Mouse (Mus musculus): ENCODE results near the gene Tdrd6.

Tdrd6 gene
- long read RNA-seq, experiment 1 = 0 reads
- long read RNA-seq, experiment 2 = 0 reads

DNA sequence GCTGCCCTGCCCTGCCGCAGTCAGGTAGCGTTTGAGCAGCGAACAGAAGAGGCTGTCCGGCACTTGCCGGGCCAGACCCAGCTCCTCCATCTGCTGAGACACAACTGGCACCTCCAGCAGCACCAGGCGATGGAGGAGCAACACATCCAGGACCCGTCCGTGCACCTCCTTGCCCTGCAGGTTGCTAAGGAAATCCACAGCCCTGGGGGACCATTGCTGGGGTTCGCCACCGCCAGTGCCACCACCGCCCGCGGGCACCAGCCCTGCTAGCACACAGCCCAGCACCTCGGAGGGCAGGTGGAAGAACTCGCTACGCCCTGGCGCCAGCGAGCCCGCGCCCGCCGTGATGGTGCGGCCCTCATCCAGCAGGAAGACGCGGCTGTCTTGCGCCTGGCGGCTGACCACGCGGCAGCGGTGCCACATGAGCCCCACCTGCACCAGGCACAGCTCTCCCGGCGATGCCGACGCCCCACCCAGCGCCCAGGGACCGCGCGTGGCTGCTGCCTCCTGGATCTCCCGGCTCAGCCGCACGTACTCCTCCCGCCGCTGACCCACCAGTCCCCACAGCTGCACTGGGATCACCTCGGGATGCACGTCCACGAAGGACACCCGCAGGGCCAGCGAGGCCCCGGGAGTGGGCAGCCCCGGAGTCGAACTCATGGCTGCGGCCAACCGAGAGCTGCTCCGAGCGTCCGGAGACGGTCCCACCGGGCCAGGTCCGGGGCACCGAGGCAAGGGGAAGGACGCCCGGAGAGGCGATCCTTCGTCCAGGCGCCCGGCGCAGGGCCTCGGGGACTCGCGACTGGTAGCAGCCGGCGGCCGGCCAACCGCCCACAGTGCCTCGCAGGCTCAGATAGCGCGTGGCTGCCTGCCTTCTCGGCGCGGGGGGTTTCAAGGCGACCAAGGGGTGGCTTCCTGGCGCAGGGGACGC, at the start of gene Tdrd6:
TSS of gene Tdrd6 (minus strand) at position 804 of the 931 bp plus-strand sequence.
- intact Hi-C loops (cut with DNase I) = no loop called here

DNA sequence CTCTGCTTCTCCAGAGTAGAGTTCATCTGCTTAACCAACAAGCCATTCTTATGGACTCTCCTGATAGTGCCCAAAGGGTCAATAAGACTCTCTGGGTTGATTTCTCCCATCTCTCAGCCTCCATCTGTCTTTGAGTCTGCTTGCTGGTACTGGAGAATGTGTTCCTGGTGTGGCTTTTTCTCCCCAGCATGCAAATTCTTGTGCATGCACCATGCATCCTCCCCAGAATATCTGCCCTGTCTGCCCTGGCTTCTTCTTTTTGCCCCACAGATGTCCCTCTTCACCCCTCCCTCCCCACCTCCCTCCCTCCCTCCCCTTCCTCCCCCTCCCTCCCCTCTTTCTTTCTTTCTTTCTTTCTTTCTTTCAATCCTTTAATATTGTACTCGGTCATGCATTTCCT, 47.2 kb upstream of the Tdrd6 start:
- intact Hi-C loops (cut with DNase I) = no loop called here

DNA sequence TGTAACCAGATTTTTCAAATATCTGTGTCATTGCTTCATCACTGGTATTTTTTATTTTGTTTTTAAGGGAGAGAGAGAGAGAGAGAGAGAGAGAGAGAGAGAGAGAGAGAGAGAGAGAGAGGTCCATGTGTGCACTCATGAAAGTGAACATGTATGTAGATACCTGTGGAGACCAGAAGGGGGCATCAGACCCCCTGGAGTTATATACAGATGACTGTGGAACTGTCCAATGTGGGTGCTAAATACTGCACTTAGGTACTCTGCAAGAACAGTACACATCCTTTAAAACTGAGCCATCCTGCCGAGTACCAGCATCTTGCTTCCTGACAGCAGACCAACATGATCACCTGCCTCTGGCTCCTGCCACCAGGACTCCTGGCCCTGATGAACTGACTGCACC, 46.1 kb upstream of the Tdrd6 start:
- intact Hi-C loops (cut with DNase I) = no loop called here

DNA sequence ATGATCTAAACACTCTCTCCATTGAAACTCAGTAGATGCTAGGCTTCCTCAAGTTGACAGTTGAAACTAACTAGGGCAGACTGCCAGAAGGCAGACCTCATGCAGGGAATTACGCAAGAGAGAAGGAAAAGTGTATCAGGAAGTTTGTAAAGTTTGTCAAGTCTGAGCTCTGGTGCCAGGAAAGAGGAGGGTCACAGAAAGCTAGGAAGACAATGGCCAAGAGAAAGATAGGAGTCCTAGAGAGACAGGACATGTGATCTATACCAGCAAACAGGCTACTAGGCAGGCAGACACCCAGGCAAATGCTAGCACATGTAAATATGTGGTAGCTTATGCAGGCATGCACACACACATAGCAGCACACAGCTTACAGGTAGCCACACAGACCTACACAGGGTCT, 45.1 kb upstream of the Tdrd6 start:
- intact Hi-C loops (cut with DNase I) = no loop called here

DNA sequence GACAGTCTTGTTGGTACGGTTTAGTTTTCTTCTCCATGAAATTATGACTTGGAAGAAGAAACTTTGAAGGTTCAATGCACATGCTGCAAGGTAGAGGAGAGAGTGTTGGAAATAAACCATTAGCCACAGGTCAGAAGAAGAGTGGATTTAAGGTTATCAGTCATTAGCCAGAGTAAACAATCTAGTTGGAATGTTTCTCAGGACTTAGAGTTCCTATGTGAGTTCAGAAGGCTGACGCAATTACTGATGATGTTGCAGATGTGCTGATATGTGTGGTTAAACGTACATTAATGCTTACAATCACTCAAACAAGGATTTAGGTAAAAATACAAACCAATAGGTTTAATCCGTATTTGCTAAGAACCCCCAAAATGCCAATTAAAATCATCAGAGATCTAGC, 41.8 kb upstream of the Tdrd6 start:
- intact Hi-C loops (cut with DNase I) = no loop called here

DNA sequence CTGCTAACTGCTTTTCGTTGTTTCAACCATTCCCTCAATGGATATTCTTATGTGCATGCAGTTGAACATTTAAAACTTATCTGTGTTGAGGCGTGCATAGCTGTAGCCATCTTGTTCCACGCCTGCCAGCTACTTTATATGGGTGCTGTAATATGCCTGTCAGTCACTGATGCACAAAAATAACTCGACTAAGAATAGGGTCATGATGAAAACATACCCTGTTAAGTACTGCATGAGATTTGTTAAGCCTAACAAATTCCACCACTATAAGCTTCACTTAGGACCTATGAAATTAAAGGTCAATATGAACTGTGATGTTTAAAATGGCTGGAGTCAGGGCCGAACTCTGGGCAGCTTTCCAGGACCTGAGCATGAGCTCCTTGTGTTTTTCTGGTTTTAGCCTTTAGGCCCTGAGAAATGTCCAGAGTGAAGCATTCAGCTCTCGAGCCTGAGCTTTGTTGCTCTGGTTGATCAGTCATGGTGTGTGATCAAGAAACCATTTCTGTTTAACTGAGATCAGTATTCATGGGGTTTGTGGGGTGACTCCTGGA, 39.1 kb upstream of the Tdrd6 start:
- intact Hi-C loops (cut with DNase I) = no loop called here

DNA sequence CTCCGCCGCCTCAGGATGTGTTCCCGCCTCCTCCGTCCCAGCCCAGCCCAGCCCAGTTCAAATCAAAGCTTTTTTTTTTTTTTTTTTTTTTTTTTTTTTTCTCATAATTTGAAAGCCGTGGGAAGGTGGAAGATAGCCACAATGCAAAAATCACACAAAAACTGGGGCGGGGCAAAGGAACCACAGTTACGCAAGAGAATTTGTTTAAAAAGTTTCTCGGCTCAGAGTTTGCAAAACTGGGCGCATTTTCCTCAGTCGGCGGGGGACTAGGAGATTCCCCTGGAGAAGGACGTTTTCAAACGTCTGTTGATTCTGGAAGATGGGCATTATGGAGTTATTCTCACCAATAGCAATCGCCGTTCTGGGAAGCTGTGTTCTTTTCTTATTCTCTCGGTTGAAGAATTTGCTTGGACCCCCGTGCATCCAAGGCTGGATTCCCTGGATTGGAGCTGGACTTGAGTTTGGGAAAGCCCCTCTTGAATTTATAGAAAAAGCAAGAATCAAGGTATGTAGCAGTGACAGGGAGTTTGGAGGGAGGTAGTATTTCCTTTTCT, 37.3 kb upstream of the Tdrd6 start, which contains the start of gene Cyp39a1:
TSS of gene Cyp39a1 (plus strand) at position 136 of the 554 bp plus-strand sequence.
- intact Hi-C loops (cut with DNase I) = no loop called here

DNA sequence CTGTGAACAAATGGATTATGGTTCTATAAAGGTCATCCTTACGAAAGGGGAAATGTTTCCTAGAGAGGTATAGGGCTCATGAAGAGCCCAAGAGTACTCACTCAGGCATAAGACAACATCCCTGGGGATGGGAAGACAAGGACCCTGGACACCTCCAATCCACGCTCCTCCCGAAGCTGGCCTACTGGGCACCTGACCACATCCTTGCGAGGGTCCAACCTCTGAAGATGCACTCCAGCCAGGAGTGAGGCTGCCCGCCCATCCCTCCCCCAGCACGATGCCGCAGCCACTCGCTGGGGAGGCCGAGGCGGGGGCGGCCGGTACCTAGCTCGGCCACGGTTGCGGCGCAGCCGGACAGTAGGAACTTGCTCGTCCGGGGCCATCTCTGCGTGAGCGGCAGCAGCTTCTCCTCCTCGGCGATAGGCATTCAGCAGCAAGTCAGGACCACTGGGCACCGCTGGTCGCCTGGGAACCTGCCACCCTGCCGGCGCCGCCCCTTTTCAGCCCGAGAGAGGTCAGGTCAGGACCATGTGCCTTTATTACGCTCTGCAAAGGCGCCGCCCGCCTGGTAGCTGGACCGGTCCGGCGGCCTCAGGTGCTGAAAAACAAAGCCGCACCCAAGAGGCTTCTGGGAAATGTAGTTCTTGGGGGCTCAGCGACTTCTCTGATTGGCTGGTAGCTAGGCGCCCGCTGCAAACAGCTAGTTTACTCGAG, 36.6 kb upstream of the Tdrd6 start, which contains the start of gene Slc25a27:
TSS of gene Slc25a27 (minus strand) at position 639 of the 714 bp plus-strand sequence.
- intact Hi-C loops (cut with DNase I) = no loop called here

DNA sequence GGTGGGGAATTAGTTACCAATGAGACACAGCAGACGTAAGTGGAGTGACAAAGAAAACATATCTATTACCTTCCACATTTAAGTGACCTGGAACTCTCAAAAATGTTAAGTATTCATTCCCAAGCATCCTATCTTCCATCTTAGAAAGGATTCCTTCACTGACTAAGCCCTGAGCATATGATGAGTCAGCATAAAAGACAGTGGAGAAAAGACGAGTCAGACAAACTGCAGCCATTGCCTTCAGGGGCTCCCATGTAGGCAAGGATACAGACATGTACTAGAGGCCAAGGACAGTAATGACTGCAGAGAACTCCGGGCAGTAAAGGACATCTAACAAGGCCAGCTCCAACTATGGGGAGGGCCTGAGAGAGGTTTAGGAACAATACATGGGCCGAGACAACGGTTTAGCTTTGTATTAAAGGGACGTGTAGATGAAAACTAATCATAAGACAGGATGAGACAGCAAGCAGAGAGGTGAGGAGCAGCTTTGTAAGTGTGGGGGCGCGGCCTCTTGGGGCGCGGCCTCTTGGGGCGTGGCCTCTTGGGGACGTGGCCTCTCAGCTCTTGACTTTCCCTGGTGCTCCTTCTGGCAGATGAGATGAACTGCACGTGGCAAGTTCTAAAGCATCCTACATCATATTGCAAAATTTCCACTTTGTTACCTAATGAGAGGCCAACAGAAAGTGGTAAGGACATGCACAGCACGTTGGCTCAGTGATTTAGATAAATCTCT, 21.4 kb upstream of the Tdrd6 start:
- intact Hi-C loops (cut with DNase I) = no loop called here

DNA sequence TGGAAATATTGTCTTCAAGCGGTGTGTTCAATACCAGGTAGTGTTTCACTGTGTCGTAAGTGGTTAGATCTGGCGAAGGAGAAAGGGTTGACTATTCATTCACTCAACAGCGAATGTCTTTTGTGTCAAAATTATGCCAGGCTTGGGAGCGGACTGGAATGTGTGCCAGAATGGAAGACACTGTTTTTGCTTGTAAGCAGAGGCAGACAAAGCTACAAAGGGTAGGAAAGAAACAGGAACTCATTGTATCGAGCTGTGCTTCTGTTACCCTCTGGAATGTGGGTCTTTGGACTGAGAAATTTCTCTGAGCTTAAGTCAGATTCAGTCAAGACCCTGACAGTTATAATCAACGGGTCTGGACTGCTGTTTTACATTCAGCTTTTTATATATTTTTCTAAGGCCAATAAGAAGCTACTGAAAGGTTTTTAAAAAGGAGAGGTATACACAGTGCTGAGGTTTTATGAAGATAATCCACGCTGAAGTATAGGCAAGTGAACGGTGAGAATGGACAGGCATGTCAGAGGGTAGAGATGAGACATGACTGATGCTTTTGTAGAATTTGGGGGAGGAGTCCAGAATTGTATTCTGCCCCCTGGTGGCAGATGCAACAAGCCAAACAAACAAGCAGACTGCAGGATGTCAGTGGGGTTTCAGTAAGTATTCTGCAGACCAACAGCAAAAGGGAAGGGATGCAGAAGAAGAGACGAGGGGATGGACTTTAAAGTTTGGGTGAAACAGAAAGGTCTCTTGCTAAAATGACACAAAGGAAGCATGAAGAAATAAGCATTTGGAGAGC, 19.7 kb upstream of the Tdrd6 start:
- intact Hi-C loops (cut with DNase I) = no loop called here

DNA sequence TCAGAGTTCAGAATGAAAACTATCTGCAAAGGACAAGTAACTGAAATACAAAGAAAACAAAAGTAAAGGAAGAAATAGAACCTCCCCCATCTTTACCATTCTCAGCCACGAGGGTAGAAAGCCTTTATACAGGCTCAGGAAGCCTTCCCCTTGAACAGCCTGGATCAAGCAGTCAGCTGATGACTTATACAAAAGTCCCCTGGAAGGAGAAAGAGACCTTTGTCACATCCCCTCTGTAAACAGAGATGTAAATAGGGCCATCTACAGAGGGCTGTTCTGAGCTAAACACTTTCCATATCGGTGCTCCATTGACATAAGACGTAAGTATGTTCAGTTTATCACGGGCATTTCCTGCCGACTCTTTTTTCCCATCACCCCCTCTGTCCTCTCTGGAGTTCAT, 16.8 kb upstream of the Tdrd6 start:
- intact Hi-C loops (cut with DNase I) = no loop called here

DNA sequence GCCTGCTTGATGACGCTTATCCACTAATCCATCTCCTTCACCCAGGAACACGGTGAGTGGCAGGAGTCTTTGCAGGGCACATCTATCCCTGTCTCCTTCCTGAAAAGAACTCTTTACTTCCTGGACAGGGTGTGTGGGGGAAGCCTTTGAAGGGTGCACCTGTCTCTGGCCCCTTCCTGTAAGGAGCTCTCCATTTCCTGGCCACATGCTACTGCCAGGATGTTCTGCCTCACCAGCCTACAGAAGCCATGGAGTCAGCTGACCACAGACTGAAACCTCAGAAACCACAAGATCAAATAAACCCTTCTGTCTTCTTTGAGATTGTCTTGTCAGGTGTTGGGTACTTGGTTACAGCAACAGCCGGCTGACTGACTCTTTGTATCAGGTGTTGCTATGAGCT, 15.0 kb upstream of the Tdrd6 start:
- intact Hi-C loops (cut with DNase I) = no loop called here

DNA sequence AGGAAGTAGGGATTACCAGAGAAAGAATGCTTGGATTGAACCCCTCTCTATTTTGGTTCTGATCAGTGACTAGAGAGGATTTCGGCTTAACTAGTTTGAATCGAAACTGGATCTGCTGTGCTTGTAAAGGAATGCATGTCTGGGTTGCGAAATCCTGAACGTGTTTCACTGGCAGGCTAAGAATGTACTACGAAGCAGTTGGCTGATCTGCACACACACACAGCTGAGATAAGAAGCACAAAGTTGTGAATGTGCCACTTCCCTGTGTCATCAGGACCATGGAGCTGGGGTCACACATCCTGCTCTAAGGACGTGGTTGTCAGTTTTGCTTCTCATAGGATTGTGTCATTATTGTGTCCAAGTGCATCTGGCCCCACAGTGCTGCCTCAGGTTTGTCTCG, 14.3 kb upstream of the Tdrd6 start:
- intact Hi-C loops (cut with DNase I) = no loop called here

DNA sequence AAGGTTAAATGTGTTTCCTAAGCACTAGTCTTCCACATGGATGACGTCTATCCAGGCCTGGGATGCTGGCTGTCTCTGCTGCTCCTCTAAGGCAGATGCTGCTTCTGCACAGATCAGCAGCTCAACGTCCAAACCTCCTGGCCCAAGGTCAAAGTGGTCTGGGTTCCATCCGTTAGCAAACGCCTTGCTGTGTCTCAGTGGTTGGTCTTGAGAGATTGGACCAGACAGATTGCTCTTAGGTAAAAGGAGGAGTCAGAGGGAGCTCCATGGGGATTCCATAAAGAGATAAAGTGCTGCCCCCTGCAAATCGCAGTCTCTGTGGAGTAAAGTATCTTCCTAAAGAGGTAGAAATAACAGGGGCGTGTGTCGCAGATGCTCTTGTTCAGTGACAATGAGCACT, 13.1 kb upstream of the Tdrd6 start:
- intact Hi-C loops (cut with DNase I) = no loop called here

DNA sequence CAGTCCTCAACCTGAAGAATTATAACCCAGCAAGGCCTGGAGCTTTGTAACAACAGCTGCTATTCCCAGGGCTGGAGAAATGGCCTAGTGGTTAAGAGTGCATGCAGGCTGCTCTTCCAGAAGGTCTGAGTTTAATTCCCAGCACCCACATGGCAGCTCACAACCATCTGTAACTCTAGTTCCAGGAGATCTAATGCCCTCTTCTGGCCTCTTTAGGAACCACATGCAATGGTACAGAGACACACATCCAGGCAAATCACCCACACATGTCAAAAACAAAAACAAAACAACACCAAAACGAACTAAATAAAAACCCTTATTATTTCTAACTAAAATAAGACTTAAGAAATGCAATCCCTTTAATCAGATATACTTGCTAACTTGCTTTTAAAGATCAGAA, 10.7 kb upstream of the Tdrd6 start:
- intact Hi-C loops (cut with DNase I) = no loop called here

DNA sequence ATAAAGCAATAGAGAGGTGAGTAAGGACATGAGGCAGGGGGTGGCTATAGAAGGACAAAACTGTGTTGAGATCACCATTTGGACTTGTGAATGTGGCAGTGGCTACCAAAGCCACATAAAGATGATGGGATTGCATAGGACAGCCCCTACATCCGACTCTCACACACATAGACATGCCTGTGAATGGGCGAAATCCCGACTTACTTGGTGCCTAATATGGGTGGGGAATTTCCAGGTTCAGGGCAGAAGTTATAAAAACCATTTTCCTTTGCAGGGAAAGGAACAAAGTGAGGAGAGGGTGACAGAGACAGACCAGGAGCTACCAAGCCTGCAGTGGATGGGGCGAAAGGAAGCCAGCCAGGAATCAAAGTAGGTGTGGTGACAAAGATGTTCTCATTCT, 7.0 kb upstream of the Tdrd6 start:
- intact Hi-C loops (cut with DNase I) = no loop called here

DNA sequence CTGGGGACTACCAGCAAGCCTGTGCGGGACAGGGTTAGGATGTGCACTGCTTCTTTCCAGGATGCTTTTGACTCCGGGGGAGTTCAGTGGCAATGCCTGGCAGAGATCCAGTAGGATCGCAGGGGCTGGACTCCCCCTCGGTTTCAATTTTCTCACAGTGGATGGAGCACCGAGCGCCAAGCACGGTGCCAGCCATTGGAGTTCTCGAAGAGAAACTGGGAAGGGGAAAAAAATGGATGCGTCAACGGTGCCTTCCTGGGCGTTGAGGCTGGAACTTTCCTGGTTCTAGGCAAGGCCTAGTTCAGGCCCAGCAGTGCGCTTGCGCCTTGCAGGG, 295 bp upstream of the Tdrd6 start:
- intact Hi-C loops (cut with DNase I) = no loop called here

DNA sequence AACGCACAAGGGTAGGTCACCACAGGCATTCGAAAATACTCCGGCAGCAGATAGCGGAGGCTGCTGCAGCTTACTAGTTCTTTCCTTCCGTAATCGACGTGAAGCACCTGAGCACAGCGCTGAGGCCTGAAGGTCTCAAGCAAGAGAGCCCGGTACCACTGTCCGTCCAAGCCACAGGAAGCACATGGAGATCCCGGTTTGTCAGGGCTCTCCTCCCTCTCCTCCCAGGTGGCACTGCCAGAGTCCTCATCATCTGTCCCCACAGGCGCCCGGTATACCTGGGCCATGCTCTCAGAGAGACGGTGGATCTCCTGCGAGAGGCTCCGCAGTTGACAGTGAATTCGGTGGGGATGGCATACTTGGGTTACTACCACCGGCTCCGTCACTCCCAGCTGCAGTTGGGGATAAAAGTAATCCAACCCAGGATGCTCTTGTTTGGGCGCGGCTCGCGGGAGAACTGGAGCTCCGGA, 1.0 kb downstream of the Tdrd6 start:
- intact Hi-C loops (cut with DNase I) = no loop called here

DNA sequence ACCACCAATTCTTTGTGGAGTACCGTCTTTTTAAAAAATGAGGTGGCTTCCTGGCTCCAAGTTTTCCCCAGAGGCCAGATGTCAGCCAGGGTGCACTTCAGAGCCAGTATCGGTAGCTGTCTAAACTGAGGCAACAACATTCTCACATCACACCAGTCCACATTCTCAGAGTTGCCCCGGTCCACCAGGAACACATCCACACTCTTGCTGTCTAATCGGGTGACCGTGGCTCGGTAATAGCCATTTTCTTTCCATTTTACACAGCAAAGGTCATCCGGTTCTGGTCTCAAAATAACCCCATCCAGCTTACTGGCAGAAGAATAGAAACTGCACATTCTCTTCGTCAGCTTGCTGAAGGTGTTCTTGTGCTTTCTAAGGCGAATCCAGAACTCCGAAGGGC, 1.9 kb downstream of the Tdrd6 start:
- intact Hi-C loops (cut with DNase I) = no loop called here

DNA sequence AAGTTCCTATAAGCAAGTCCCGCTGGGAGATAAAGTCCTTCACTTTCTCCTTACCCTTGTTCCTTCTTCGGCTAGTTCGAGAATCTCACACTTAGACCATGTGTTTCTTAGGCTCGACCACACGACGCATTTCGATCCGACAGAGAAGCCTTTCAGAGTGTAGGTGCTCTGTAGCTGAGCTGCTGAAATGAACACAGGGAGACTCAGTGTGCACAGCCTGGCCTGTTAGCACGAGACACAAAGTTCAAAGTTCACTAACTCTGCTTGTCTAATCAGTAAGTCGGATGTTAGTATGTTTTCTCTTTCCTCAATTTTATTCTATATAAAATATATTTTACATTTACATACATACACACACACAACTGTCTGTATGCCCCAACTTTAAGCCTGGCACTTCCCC, 8.0 kb downstream of the Tdrd6 start:
- intact Hi-C loops (cut with DNase I) = no loop called here
